Mouse (Mus musculus) neural tube, embryonic 12.5 days (tissue): Measurements from ENCODE around the gene Birc5. TPM values are rescaled to one million over a fixed set of nuclear protein-coding genes. Genes with fewer than 3 reads are reported as not detected.
"Not testable (repeated sequence)": the region's sequence is repeated elsewhere in the genome, so short reads cannot be mapped to it uniquely, and the experiment has no call there.

Experiments
- ATAC-seq: fragments of 200-750 bp; cut with Nextera tagmentation; 2 replicates; pipeline ENCODE4 v1.8.0; 2017; ENCODE audit warnings: low read depth, mild to moderate bottlenecking, moderate TSS enrichment, moderate library complexity; ENCODE audit not compliant: low FRiP score
- H3K27ac ChIP-seq: fragments of 300-500 bp; sonication (generic); 2 replicates; pipeline ENCODE4 v1.5.1; 2016
- H3K27me3 ChIP-seq: fragments of 300-500 bp; sonication (generic); replicated peaks from 2 replicates; pipeline ENCODE4 v1.6.1; 2016; ENCODE audit warnings: mild to moderate bottlenecking
- H3K36me3 ChIP-seq: fragments of 300-500 bp; sonication (generic); 2 replicates; pipeline ENCODE4 v1.6.1; 2016; ENCODE audit warnings: mild to moderate bottlenecking
- H3K4me1 ChIP-seq: fragments of 300-500 bp; sonication (generic); 2 replicates; pipeline ENCODE4 v1.6.1; 2016
- H3K4me2 ChIP-seq: fragments of 300-500 bp; sonication (generic); replicated peaks from 2 replicates; pipeline ENCODE4 v1.6.1; 2016; ENCODE audit warnings: mild to moderate bottlenecking
- H3K4me3 ChIP-seq: fragments of 300-500 bp; sonication (generic); 2 replicates; pipeline ENCODE4 v1.5.1; 2016
- H3K9ac ChIP-seq: fragments of 300-500 bp; sonication (generic); 2 replicates; pipeline ENCODE4 v1.6.1; 2016; ENCODE audit warnings: mild to moderate bottlenecking
- H3K9me3 ChIP-seq: fragments of 300-500 bp; sonication (generic); 2 replicates; pipeline ENCODE4 v1.6.1; 2016; ENCODE audit warnings: mild to moderate bottlenecking
- WGBS: fragments of 180-500 bp; shearing (Covaris S2); methylation state at CpG from one replicate; pipeline ENCODE4 v1.1.7; 2016; 5-methylcytosine and 5-hydroxymethylcytosine counted together
- polyA plus RNA-seq: library from polyadenylated mRNA; unstranded; fragments of >200 nt; fragmentation: Nextera tagmentation; extraction: Ambion mirVana; gene quantifications from 2 replicates; pipeline ENCODE4 v1.2.1, GENCODE M21; 2016

Gene Birc5
- polyA plus RNA-seq, 1 experiment from 2014 or later: 168 TPM

- WGBS: 67% methylated on average over 9 of the region's 9 CpGs
- ATAC-seq: no peak
- no peak overlapping the region for H3K27ac ChIP-seq
Measured at GRCm38 (mm10) chr11:117828888-117829604, 20.0 kb upstream of the Birc5 start.

GRCm38 (mm10) chr11:117829671-117830215, 19.3 kb upstream of the Birc5 start:
- 81% methylated on average over 2 of the region's 2 CpGs for WGBS
- Histone ChIP-seq H3K9ac (no peak overlapping the region), H3K9me3 (no peaks in the 10 kb centered on the region), H3K4me3 (no peak overlapping the region), H3K27ac (no peak overlapping the region), H3K4me2 (no peak overlapping the region), H3K27me3 (no peaks in the 10 kb centered on the region), H3K36me3 (no peaks in the 10 kb centered on the region), H3K4me1 (peaks cover 36% of the 10 kb centered on the region)
- no peak for ATAC-seq

More at GRCm38 (mm10) chr11:117828888-117829604, 20.0 kb upstream of the Birc5 start:
- Histone ChIP-seq H3K27me3 (no peaks in the 10 kb centered on the region), H3K36me3 (no peaks in the 10 kb centered on the region), H3K4me3 (no peak overlapping the region), H3K9ac (no peak overlapping the region), H3K9me3 (no peaks in the 10 kb centered on the region), H3K4me2 (no peak overlapping the region), H3K4me1 (peaks cover 41% of the 10 kb centered on the region)

- ATAC-seq: no peak
- no peaks in the 10 kb centered on the region for H3K36me3 ChIP-seq
- H3K27ac ChIP-seq: no peak overlapping the region
- H3K4me2 ChIP-seq: no peak overlapping the region
- no peaks in the 10 kb centered on the region for H3K9me3 ChIP-seq
- 87% methylated on average over 9 of the region's 9 CpGs for WGBS
- H3K9ac ChIP-seq: no peak overlapping the region
- no peaks in the 10 kb centered on the region for H3K27me3 ChIP-seq
- H3K4me1 ChIP-seq: peaks cover 32% of the 10 kb centered on the region
- H3K4me3 ChIP-seq: no peak overlapping the region
Measured at GRCm38 (mm10) chr11:117830401-117830800, 18.6 kb upstream of the Birc5 start.

- Histone ChIP-seq H3K27me3 (no peaks in the 10 kb centered on the region), H3K4me3 (peak overlapping the region; percentile 36), H3K4me1 (peaks cover 15% of the 10 kb centered on the region; the same call in 1 of the 2 replicates), H3K9ac (0 out of 2 replicates have a peak overlapping the region, but pooled peaks have one; percentile 26), H3K4me2 (peak overlapping the region; percentile 61), H3K9me3 (no peaks in the 10 kb centered on the region), H3K27ac (no peak overlapping the region; the same call in 1 of the 2 replicates), H3K36me3 (no peaks in the 10 kb centered on the region)
- peak; percentile 64 for ATAC-seq
- WGBS: 19% methylated on average over 28 of the region's 28 CpGs
Measured at GRCm38 (mm10) chr11:117832086-117832969, 16.7 kb upstream of the Birc5 start.

- not testable (repeated sequence) for H3K27ac ChIP-seq, H3K4me1 ChIP-seq, H3K36me3 ChIP-seq, ATAC-seq, H3K27me3 ChIP-seq, H3K4me3 ChIP-seq, H3K4me2 ChIP-seq, H3K9ac ChIP-seq, H3K9me3 ChIP-seq
- WGBS: 81% methylated on average over 6 of the region's 6 CpGs
Measured at GRCm38 (mm10) chr11:117833509-117833908, 15.5 kb upstream of the Birc5 start.

- no peak for ATAC-seq
- Histone ChIP-seq H3K4me2 (no peak overlapping the region), H3K36me3 (no peaks in the 10 kb centered on the region), H3K9me3 (no peaks in the 10 kb centered on the region), H3K4me1 (0 out of 2 replicates have a peak, but pooled peaks cover 7% of the 10 kb centered on the region), H3K27ac (no peak overlapping the region), H3K4me3 (no peak overlapping the region), H3K9ac (no peak overlapping the region), H3K27me3 (no peaks in the 10 kb centered on the region)
- 95% methylated on average over 8 of the region's 8 CpGs for WGBS
Measured at GRCm38 (mm10) chr11:117834086-117834485, 15.0 kb upstream of the Birc5 start.

GRCm38 (mm10) chr11:117836306-117836705, 12.7 kb upstream of the Birc5 start:
- Histone ChIP-seq H3K4me1 (0 out of 2 replicates have a peak, but pooled peaks cover 7% of the 10 kb centered on the region), H3K27ac (no peak overlapping the region), H3K9ac (no peak overlapping the region), H3K27me3 (no peaks in the 10 kb centered on the region), H3K4me2 (peak overlapping the region; percentile 36), H3K4me3 (no peak overlapping the region), H3K36me3 (no peaks in the 10 kb centered on the region), H3K9me3 (no peaks in the 10 kb centered on the region)
- ATAC-seq: no peak
- WGBS: 26% methylated on average over 13 of the region's 13 CpGs

- no peak overlapping the region for H3K27ac ChIP-seq
- H3K4me3 ChIP-seq: no peak overlapping the region
- no peaks in the 10 kb centered on the region for H3K27me3 ChIP-seq
- H3K9me3 ChIP-seq: no peaks in the 10 kb centered on the region
- no peak for ATAC-seq
- H3K4me1 ChIP-seq: no peaks in the 10 kb centered on the region
- no peak overlapping the region for H3K9ac ChIP-seq
- no peak overlapping the region for H3K4me2 ChIP-seq
- 78% methylated on average over 2 of the region's 2 CpGs for WGBS
- no peaks in the 10 kb centered on the region for H3K36me3 ChIP-seq
Measured at GRCm38 (mm10) chr11:117838572-117838971, 10.5 kb upstream of the Birc5 start.

- no peak overlapping the region for H3K4me3 ChIP-seq
- no peak overlapping the region for H3K9ac ChIP-seq
- ATAC-seq: no peak
- no peaks in the 10 kb centered on the region for H3K36me3 ChIP-seq
- no peak overlapping the region for H3K27ac ChIP-seq
- WGBS: 93% methylated on average over 1 of the region's 1 CpGs
- no peaks in the 10 kb centered on the region for H3K27me3 ChIP-seq
- H3K9me3 ChIP-seq: no peaks in the 10 kb centered on the region
- H3K4me1 ChIP-seq: no peaks in the 10 kb centered on the region
- no peak overlapping the region for H3K4me2 ChIP-seq
Measured at GRCm38 (mm10) chr11:117839021-117839420, 10.0 kb upstream of the Birc5 start.

GRCm38 (mm10) chr11:117840910-117841309, 8.1 kb upstream of the Birc5 start:
- Histone ChIP-seq H3K27ac (no peak overlapping the region), H3K36me3 (no peaks in the 10 kb centered on the region), H3K4me3 (no peak overlapping the region), H3K4me1 (no peaks in the 10 kb centered on the region), H3K27me3 (no peaks in the 10 kb centered on the region), H3K9ac (no peak overlapping the region), H3K4me2 (no peak overlapping the region), H3K9me3 (no peaks in the 10 kb centered on the region)
- WGBS: 44% methylated on average over 1 of the region's 1 CpGs
- ATAC-seq: no peak

GRCm38 (mm10) chr11:117843434-117843833, 5.6 kb upstream of the Birc5 start:
- no peak for ATAC-seq
- Histone ChIP-seq H3K4me3 (no peak overlapping the region), H3K4me2 (no peak overlapping the region), H3K4me1 (peaks cover 10% of the 10 kb centered on the region), H3K9me3 (no peaks in the 10 kb centered on the region), H3K27me3 (no peaks in the 10 kb centered on the region), H3K36me3 (no peaks in the 10 kb centered on the region), H3K9ac (no peak overlapping the region), H3K27ac (no peak overlapping the region)
- WGBS: 87% methylated on average over 2 of the region's 2 CpGs

GRCm38 (mm10) chr11:117844997-117845396, 4.1 kb upstream of the Birc5 start:
- Histone ChIP-seq H3K27ac (no peak overlapping the region), H3K9ac (no peak overlapping the region), H3K4me2 (no peak overlapping the region), H3K9me3 (no peaks in the 10 kb centered on the region), H3K36me3 (no peaks in the 10 kb centered on the region), H3K27me3 (no peaks in the 10 kb centered on the region), H3K4me3 (no peak overlapping the region), H3K4me1 (peaks cover 19% of the 10 kb centered on the region)
- no peak for ATAC-seq
- 77% methylated on average over 2 of the region's 2 CpGs for WGBS
